Mouse (Mus musculus): ENCODE measurements around the gene Bsdc1. TPM values are rescaled to one million over a fixed set of nuclear protein-coding genes. Genes with fewer than 3 reads are reported as not detected.
A peak's percentile ranks its signal among the peaks of the same experiment; 100 is the strongest.
"Not testable (repeated sequence)": the region's sequence is repeated elsewhere in the genome, so short reads cannot be mapped to it uniquely, and the experiment has no call there.

Gene Bsdc1
- 10 to 100 TPM; 53.4 to 54.5 TPM for total RNA-seq (2021)

DNA sequence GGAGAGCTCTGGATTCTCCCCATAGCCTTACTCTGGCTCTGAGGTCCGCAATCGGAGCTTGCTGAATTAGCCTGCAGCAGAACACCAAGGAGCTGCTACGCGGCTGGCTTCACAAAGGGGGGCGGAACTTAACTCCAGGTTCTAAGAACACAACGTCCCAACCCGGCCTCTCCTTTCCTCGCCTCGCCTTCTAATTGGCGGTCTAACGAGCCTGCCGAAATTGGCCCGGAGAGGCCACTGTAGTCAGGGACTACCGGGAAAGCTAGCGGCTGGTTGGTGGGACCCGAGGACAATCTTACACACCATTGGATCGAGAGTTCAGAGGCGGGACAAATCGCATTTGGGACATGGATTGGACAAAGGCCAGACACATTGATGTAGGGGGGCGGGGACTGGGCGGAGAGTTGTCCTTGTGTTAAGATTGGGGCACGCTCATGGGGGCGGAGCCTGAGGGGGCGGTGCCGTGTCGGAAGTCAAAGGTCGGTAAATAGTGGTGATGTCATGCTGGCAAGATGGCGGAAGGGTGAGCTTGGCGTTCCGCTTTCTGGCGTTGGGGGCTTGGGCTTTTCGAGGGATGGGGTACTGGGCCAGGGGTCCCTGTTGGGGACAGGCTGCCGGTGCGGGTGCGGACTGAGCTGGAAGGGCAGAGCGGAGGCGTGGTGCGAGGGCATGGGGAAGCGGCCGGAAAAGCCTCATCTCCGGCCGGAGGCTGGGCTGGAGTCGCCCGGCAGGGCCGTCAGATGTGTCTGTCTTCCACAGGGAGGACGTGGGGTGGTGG lies at the start of gene Bsdc1:
Gene Bsdc1, plus strand, starts transcription at position 399 of the 778 bp plus-strand sequence.
- peak; percentile 99 to 100 for DNase-seq

DNA sequence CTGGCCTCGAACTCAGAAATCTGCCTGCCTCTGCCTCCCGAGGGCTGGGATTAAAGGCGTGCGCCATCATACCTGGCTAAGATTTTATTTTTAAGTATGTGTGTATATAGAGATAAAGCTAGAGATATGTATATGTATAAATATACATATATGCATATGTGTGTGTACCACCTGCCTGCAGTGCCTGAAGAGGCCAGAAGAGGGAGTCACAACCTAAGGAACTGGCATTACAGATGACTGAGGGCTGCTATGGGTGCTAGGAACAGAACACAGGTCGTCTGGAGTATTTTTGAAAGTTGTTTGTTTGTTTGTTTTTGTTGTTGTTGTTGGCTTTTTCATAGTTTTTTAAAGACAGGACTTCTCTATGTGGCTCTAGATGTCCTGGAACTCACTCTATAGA lies 45.5 kb upstream of the Bsdc1 start:
- no peak for DNase-seq

DNA sequence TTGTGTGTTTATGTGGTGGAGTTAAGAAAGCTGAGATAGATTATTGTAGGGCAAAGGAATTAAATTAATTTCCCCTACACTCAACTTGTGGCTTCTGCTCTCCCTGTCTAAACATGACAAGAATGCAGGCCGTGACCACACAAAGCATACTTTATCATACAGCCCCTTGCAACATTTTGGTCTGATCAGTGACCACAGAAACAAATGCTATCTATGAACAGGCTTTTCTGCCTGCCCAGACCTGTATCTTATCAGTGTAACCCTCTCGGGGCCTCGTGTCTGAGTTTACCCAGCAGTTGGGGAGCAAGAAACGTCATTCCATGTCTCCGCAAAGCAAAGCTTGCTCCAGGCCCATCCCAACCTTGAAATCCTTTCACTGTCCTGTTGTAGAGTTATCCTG lies 44.9 kb upstream of the Bsdc1 start:
- DNase-seq, result no peak

DNA sequence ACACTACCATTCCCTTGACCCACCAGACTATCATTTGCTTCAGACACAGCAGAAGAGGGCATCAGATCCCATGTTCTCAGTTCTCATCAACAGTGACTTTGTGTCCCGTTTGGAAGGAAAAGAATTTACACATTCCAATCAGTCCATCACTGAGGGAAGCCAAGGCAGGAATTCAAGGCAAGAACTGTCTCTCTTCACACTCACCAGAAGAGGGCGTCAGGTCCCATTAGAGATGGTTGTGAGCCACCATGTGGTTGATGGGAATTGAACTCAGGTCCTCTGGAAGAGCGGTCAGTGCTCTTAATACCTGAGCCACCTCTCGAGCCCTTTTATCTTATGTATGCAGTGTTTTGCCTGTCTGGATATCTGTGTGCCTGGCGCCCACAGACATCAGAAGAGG lies 43.1 kb upstream of the Bsdc1 start:
- DNase-seq, result no peak

DNA sequence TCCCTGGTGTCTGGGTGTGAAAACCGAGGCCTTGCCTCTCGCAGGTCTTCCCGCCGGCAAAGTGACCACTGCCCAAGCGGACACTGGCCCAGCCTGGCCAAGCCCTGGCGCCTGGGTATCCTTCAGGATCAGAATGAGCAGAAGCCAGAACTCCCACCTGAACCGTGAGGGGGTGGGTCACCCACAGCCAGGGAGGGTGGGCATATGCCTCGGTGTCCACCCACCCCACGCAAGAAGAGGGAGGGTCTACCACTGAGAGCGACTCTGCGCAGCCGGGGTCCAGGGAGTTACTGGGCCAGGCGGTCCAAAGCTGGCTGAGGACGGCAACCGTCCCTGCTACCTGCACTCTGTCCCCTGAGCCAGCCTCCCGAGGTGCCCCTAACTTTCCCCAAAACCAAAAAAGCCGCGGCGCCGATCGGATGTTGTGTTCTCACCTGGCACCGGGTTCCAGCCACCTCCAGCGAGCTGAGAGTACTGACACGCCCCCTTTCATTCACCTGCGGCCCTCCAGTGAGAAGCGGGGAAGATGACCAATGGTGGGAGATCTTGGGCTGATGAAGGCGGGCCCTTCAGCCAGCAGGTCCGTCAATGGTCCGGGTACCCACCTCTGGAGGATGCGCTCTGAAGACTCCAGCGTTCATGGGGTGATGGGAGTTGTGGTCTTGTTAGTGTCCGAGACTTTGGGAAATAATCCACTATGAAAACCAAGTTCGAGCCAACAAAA lies 20.9 kb upstream of the Bsdc1 start, which contains the start of gene Zbtb8b:
Gene Zbtb8b, minus strand, starts transcription at position 514 of the 724 bp plus-strand sequence.
- peak; percentile 76 to 81 for DNase-seq

DNA sequence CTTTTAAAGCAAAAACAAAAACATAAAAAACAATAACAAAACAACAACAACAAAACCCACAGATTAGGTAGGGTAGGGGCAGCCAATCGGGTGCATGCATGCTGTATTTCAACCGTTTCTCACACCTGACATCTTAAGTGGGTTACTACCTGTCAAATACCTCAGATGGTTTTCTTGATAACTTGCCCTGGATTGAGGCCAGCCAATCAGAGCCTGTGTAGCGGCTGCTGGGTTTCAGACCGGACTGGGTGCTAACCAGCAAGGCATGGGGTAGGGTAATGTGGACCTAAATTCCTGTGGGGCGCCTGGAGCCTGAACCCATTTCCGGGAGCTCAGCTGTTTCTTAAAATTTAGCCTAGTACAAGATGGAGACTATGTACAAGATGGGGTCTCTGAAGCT lies 20.2 kb upstream of the Bsdc1 start:
- DNase-seq, result no peak

DNA sequence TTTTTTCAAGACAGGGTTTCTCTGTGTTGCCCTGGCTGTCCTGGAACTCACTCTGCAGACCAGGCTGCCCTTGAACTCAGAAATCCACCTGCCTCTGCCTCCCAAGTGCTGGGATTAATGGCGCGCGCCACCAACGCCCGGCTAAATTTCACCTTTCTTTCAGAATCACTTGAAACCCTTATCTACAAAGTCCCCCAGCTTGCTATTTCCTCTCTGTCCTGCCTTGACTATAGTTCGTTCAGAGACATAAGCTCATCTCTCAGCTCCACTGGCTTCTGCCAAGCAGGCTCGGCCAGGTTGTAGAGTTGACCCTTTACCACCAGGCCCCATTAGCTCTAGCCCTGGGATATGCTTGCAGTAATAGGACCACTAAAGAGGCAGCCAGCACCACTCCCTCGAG lies 14.0 kb upstream of the Bsdc1 start:
- DNase-seq, result no peak

DNA sequence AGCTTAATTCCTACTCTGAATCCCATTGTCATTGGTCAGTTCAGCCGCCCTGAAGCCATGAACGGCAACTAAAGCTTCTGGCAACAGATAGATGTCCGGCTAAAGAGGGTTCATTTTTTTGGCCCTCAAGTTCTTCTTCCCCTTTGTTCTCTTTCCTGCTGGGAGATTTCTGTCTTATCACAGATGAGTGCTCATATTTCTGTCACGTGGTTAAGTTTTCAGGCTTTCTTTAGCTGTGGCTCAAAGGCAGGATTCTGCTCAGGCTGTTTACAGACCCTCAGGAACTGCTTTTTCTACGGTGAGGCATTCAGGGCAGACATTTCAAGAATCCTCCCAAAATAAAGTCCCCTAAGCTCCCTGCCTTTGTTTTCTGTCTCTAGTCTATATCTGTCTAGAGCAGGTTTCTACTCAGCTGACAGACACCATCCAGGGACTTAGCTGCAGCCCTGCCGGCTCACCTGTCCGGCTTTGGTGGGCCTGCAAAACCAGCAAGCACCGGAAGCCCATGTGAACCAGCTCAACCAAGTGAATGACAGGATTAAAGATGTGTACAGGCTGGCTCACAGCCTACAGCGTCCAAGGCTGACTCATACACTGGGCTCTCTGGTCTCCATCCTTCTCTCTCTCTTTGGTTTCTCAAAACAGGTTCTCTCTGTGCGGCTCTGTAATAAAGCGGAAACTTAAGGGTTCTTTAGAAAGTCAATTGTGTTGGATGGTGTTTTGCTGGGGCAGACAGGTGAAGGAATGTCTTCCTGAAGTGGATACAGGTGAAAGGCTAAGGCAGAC lies 13.4 kb upstream of the Bsdc1 start:
- DNase-seq, result no peak

DNA sequence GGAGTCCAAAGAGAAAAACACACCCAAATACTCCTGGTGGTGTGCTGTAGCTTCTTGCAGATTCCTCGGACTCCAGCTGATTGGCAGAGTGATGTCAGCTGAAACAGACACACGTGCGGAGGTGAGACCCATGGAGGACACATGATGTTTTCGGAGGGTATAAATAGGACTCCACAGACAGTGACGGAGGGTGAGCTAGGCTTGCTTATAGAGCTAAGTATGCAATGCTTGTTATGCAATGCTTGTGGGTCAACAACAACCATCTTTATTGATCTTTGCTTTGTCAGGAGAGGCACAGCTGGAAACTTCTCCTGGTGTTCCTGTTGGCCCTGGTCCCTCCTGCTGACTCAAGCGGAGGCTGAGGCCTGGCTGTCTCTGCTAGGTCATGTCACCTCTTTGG lies 12.7 kb upstream of the Bsdc1 start:
- no peak for DNase-seq

DNA sequence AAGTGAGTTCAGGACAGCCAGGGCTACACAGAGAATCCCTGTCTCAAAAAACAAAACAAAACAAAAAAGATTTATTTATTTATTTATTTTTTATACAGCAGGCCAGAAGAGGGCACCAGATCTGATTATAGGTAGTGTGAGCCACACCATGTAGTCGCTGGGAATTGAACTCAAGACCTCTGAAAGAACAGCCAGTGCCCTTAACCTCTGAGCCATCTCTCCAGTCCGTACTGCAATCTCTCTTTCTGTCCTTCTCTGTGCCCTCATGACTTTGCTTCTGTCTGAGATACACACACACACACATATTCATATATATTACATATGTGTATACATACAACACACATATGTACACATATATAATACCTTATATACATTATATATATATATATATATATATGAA lies 10.5 kb upstream of the Bsdc1 start:
- no peak for DNase-seq

DNA sequence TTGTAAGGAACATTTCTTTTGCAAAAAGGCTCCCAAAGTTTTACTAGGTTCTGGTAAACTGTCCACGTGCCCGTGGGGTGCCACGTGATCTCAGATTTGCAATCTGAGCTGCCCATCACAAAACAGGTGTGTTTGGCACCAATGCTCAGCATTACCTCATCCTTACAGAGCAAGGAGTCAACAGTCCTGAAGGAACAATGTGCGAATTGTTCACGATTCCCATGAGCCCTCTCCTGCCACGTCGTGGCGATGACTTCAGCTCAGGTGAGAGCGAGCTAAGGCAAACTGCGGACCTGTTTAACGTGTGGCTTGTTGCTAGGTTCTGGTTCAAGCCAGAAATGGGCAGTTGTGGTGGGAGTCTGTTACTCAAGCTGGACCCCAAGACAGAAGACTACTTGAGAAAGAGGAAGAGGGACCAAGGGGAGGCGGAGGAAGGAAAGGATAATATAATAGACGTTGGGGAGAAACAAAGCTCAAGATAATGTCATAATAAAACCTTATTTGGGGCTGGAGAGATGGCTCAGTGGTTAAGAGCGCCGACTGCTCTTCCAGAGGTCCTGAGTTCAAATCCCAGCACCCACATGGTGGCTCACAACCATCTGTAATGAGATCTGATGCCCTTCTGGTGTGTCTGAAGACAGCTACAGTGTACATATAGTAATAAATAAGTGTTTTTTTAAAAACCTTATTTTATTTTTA lies 9.8 kb upstream of the Bsdc1 start:
- no peak for DNase-seq

DNA sequence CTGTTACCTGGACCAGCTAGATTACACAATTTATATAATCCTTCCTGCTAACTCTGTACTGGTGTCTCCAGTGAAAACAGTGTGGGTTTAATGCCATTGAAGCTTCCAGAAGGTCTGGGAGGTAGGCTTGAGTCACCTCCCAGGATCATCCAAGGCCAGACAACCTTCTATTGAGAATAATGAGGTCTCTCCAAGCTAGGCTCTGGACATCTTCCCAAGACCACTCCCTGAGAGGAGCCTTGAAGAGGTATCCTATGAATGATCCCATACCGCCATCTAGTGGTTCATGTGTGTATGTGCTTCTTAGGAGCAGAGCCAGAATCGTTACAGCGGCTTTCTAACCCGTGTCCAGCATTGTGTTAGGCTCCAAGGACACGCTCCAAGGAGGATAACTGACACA lies 6.1 kb upstream of the Bsdc1 start:
- peak; percentile 29 to 66 for DNase-seq

DNA sequence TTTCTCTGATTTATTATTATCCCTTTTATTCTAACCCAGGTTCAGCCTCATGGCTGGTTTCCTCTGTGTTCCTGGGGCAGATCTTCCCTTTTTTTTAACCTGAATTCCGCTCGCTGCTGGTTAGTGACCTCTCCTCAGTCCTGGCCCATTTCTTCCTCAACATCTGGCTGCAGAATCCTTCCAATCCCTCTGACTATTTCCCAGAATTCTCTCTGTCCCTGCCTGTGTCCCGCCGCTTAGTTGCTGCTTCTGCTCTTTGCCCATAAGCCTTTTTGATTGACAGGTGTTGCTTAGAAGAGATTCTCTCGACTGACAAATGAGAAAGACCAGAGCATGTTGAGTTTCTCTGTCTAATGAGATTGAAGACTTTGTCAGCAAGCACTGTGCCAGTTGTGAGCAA lies 5.3 kb upstream of the Bsdc1 start:
- DNase-seq, result no peak

DNA sequence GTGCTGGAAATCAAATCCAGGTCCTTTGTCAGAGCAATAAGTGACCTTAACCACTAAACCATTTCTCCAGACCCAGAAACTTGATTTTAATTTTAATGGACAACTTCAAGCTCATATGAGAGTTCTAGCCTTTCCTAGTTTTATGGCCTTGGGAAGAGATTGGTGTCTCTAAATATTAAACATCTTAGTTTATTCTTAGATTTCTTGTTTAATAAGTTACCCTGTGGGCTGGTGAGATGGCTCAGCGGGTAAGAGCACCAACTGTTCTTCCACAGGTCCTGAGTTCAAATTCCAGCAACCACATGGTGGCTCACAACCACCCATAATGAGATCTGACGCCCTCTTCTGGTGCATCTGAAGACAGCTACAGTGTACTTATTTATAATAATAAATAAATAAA lies 4.1 kb upstream of the Bsdc1 start:
- not testable (repeated sequence) for DNase-seq

DNA sequence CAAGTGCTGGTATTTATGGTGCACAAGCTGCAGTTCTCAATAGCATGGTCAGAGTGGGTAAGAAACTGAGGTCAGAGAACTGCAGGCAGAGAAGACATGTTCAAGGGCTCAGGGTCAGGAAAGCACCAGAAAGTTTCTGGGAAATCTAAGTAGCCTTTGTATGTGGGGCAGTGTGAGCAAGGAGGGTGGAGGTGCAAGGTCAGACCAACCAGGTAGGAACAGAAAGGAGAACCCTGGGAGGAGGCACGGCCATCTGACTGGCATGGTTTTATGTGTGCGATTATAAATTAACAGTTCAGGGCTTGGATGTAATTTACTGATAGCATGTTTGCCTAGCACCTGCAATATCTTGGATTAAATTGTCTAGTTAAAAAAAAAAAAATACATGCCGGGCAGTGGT lies 1.7 kb upstream of the Bsdc1 start:
- no peak for DNase-seq

DNA sequence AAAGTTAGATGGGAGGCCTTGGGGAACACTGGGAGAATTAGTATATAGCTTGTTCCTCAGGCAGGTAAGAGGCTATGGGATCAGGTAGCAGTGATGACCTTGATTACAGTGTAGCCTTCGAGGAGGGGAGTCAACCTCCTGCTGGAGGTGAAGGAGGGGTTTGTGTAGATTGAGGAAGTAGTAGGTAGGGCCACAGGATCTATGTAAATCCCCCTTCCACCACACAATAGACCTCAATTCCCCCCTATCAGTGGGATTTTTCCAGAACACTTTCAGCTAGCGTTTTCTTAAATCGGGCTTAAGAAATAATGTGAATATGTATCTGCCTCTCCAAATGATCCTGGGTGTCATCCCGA lies 576 bp upstream of the Bsdc1 start:
- no peak for DNase-seq

DNA sequence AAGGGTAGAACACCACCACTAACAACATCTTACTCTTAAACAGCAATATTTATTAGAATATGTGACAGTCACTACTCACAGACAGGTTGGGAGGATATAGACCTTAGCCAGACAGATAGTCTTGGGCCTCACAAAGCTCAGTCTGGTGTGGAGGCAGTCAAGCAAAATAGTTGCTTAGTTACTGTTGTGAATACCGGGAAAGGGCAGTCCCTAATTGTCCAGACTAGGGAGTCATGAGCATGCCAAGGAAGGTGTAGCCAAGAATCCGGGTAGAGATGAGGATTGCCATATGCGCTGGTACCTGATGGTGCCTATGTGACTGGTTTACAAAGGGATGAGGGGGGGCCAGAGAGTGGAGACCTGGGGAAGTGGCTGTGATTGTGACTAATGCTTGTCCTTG lies 737 bp downstream of the Bsdc1 start:
- no peak for DNase-seq

DNA sequence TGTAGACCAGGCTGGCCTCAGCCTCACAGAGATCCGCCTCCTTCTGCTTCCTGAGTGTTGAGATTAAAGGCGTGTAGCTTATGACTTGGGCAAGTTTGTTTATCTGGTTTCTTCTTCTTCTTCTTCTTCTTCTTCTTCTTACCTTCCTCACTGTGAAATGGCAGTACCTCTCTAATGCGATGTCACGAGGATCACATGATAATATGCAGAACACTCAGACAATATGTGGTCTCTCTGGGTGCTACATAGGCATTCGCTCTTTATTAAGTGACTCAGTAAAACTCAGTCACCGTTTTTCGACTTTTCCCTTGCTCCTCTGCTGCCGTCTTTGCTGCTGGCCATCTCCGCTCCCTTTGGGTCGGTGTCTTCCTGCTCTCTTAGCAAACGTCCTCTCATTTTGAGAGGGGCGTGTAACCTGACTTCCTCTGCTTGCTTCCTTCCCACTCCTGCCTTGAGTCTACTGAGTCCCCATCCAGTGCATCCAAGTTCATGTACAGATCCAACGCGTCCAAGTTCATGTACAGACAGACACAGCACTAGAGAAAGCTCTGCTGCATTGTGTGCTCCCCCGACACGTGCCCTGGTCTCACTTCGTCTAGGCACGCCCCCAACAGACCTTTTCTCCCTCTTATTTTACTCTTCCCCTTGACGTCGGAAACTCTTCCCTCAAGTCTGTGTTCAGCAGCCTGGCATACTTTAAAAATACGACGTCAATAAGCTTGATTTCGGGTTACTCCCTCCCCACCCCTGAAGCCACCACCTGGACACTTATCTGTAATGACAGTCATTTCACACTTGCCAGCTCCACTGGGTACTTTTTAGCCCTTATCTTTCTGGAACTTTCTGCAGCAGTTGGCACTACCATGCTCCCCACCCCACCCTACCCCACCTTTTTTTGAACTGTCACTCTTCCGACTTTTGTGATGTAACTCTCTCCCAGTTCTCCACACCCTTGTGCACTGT lies 2.0 kb downstream of the Bsdc1 start:
- no peak for DNase-seq

DNA sequence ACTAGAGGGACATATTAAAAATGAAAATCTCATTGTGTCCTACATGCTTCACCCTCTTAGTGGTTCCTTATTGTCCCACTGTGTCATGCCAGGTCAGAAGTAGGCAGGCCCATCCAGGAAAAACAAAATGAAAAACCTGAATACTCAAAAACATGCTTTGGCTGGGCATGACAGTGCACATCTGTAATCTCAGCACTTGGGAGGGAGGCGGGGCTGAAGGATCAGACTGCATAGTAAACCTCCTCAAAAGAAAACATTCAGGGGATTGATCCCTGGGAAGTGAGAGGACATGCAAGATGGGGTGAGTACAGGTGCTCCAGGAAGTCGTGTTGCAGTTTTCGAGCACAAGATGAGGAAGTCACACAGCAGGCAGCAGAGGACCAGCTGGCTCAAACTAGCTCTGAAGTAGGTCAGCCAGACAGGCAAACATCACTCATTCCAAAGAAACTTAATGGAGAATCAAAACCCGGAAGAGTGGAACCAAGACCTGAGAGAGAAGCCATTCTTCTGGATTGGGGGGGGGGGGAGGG lies 3.0 kb downstream of the Bsdc1 start:
- DNase-seq, result no peak

DNA sequence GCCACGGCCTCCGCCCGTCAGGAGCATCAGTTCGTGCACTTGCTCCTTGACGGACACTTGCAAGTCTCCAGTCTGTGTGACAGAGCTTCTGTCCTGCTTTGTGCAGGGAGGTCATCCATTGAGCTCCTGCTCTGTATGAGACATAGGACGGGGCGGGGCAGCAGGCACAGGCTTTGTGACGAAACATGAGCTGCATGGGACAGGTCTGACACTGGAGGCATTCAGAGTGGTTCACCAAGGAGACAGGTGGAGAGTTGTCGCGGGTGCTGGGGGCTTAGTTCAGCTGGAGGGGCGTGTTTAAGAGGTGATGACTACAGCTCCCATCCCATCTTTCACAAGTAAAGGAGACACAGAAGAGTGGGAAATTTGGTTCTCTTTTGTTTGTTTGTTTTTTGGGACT lies 14.7 kb downstream of the Bsdc1 start:
- DNase-seq, result no peak

DNA sequence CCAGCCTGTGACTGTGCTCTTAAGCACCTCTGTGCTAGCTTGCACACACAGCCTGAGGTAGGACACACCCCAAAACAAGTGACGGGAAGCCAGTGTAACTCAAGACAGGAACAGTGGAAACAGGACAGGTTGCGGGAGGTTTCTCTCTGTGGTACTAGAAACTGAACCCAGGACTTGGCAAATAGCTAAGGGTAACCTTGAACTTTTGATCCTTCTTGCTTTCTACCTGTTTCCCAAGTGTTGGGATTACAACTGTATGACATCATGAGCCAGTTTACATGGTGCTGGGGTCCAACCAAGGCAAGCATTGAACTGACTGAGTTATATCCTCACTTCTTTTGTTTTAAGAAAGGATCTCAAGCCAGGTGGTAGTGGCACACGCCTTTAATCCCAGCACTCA lies 18.5 kb downstream of the Bsdc1 start:
- DNase-seq, result no peak

Data from layer of hippocampus, postnatal 36 days (tissue).